Mouse (Mus musculus) urinary bladder, postnatal 25 days (tissue): Measurements from ENCODE around the gene Qsox2.

Experiments
- DNase-seq: peaks from one replicate; pipeline ENCODE4 v3.0.0; 2022; ENCODE audit warnings: low spot score

Gene Qsox2

GRCm38 (mm10) chr2:26225242-26225641 lies 12.1 kb downstream of the Qsox2 start:
- no peak for DNase-seq

GRCm38 (mm10) chr2:26223961-26224360 lies 13.4 kb downstream of the Qsox2 start:
- DNase-seq = no peak

GRCm38 (mm10) chr2:26214526-26214925 lies 22.8 kb downstream of the Qsox2 start:
- no peak for DNase-seq

- DNase-seq = no peak
These were observed 27.8 kb downstream of the Qsox2 start for GRCm38 (mm10) chr2:26209566-26209965.

GRCm38 (mm10) chr2:26208126-26208789 lies 29.1 kb downstream of the Qsox2 start, which contains the start of gene Lhx3:
Lhx3 (minus strand) TSS chr2:26208289.
- DNase-seq = peak; percentile 82

DNA sequence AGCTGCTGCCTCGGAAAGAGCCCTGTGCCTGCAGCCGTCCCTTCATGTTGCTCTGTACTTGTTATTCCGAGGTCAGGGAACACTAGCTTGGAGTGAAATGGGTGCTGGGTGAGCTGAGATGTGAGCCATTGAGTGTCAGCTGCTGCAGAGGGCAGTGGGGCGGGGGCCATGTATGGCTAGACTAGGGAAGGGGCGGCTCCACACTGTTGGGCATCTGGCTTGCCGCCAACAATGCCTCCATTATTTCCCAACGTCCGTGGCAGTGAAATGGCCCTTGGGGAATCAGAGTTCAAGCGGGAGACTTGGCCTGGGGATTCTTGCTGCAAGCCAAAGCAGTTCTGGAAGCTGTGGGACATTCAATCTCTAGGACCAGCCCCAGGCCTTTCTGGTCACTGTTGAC lies 29.8 kb downstream of the Qsox2 start:
- DNase-seq = no peak

GRCm38 (mm10) chr2:26205761-26206160 lies 31.6 kb downstream of the Qsox2 start:
- no peak for DNase-seq

GRCm38 (mm10) chr2:26205126-26205525 lies 32.2 kb downstream of the Qsox2 start:
- DNase-seq = no peak

- DNase-seq = no peak
These were observed 34.4 kb downstream of the Qsox2 start for GRCm38 (mm10) chr2:26202849-26203475.

- DNase-seq = no peak
These were observed 35.1 kb downstream of the Qsox2 start for GRCm38 (mm10) chr2:26201926-26202848.

- DNase-seq = no peak
These were observed 38.8 kb downstream of the Qsox2 start for GRCm38 (mm10) chr2:26198488-26198887.

DNA sequence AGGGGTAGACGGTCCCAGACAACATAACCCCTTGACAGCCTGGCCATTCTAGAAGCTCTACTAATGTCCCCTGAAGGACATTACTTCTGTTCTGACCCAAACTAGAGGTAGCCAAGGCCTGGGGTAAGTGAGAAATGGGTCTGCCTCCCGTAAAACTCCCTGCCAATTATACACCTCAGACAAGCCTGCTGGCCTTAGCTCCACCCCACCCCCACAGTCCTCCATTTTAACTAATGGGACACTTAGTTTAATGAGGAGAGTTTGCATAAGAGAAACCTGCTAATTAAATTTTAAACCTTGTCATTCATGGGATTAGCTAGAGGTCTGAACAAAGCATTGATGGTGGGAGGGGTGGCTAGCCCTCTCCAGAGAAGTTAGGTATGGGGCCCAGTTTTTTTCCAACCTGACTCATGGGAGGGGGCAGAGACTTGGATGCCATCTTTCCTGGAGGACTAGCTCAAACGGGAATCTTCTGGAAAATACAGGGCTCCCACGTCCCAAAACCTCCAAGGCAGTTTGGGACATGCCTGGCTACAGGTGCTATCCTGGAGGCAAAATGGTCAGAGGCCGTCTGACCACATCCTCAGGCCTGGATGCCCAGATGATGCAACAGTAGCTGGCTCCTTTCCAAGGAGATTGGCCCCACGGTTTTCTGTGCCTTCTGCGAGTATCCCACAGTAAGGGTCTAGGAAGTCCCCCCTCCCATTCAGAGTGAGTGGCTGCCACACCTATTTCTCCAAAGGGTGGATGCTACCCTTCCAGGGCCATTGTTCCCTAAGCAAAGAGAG lies 42.6 kb downstream of the Qsox2 start:
- DNase-seq = no peak

GRCm38 (mm10) chr2:26188517-26188916 lies 48.8 kb downstream of the Qsox2 start:
- peak; percentile 69 for DNase-seq

GRCm38 (mm10) chr2:26184352-26184751 lies 53.0 kb downstream of the Qsox2 start:
- no peak for DNase-seq

DNA sequence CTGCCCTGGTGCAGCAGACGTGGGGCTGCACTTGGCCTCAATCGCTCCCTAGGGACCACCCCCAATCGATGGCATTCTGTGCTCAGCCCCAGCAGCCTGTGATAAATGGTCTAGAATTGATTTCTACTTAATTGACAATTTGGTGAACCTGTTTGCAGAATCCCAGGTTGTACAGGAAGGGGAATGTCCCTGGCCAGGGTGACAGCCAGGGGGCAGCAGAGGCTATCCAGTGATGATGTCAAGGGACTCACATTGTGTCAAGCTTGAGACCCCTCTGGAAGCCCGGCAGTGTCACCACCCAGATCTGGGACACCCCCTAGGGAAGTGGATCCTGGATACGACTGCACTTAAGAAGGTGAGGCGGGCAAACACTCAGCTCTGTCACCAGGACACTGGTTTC lies 54.7 kb downstream of the Qsox2 start:
- DNase-seq = peak; percentile 58

DNA sequence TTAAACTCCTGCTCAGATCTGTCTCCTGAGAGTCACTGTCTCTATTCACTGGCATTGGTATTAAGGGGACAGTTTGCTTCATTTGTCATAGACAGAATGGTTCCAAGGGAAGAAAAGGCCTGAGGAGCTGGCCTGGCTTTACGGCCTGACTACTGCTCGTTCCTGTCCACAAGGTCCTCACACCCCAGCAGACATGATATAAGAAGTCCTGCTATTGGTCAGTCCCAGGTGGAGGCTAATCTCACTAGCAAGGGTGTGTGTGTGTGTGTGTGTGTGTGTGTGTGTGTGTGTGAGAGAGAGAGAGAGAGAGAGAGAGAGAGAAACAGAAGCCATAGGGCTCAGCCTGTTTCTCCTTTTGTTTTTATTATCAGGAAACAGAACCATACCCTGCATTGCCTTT lies 60.1 kb downstream of the Qsox2 start:
- DNase-seq = no peak

- no peak for DNase-seq
These were observed 60.6 kb downstream of the Qsox2 start for GRCm38 (mm10) chr2:26176731-26177130.

DNA sequence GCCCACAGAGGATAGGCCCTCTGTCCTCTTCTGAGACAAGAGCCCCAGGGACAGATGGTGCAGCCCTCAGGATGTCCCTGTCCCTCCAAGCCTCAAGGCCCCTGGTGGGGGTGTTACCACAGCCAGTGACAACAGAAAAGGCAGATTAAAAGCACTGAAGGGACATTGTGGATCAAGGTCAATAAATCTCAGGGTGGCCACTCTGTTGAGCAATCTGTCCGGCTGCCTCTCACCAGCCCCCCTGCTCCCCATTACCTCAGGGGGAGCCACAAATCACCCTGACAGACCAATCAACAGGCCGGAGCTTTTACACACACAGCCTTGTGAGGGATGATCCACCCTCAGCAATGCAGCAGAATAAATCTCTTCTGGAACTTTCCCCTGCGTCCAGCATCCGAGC lies 62.1 kb downstream of the Qsox2 start:
- DNase-seq = no peak

GRCm38 (mm10) chr2:26172166-26172565 lies 65.2 kb downstream of the Qsox2 start:
- no peak for DNase-seq

GRCm38 (mm10) chr2:26170376-26170775 lies 66.9 kb downstream of the Qsox2 start:
- DNase-seq = no peak

DNA sequence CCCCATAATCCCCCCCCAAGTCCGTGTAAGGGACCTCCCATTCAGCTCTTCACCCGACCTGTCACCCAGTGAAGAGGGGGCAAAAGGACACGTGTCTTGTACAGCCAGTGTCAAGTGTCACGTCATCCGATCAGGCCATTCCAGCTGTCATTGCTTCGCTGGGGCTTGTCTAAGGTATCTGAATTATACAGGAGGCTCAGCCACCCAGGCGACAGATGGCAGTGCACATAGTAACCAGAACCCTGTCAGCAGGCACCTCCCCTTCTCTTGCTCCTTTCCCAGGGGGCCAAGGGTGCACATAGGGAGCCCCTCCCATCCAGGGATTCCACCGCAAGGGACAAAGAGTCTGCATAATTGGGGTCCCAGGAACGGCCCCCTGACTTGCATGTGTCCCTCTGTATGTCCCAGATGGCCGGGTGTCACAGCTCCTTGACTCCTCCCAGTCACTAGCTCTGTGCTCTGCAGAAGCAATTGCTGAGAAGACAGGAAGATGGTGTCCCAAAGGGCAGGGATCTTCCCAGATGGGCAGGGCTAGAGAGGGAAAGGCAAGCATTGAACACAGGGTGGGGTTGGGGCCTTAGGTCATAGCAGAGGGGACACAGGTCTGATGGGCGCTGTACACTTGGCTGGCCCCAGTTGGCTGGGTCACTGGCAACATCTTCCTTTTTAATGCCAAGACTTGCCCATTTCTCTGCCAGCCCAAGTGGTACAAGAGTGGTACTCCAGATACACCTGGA lies 68.3 kb downstream of the Qsox2 start:
- no peak for DNase-seq
